Mouse (Mus musculus) urinary bladder, postnatal 10 days (tissue): ENCODE results near the gene Tmem121b.

Experiments used
- DNase-seq: peaks from one replicate; pipeline ENCODE4 v3.0.0; 2022; ENCODE audit warnings: low spot score

Gene Tmem121b

GRCm38 (mm10) chr6:120492499-120493373 is 871 bp downstream of the Tmem121b start:
- no peak for DNase-seq

- no peak for DNase-seq
These were observed 1.6 kb downstream of the Tmem121b start for GRCm38 (mm10) chr6:120491862-120492498.

- DNase-seq: no peak
These were observed 2.5 kb downstream of the Tmem121b start for GRCm38 (mm10) chr6:120491064-120491463.

GRCm38 (mm10) chr6:120489461-120489860 is 4.1 kb downstream of the Tmem121b start:
- DNase-seq: no peak

- no peak for DNase-seq
These were observed 5.0 kb downstream of the Tmem121b start for GRCm38 (mm10) chr6:120488647-120489046.

- no peak for DNase-seq
These were observed 7.5 kb downstream of the Tmem121b start for GRCm38 (mm10) chr6:120486051-120486510.

- no peak for DNase-seq
These were observed 8.6 kb downstream of the Tmem121b start for GRCm38 (mm10) chr6:120485038-120485437.

- no peak for DNase-seq
These were observed 10.4 kb downstream of the Tmem121b start for GRCm38 (mm10) chr6:120483211-120483626.

GRCm38 (mm10) chr6:120482756-120483155 is 10.9 kb downstream of the Tmem121b start:
- no peak for DNase-seq

GRCm38 (mm10) chr6:120482021-120482420 is 11.6 kb downstream of the Tmem121b start:
- DNase-seq: no peak

- DNase-seq: no peak
These were observed 12.1 kb downstream of the Tmem121b start for GRCm38 (mm10) chr6:120481538-120481937.

GRCm38 (mm10) chr6:120480361-120480760 is 13.2 kb downstream of the Tmem121b start:
- no peak for DNase-seq

GRCm38 (mm10) chr6:120479302-120479701 is 14.3 kb downstream of the Tmem121b start:
- no peak for DNase-seq

GRCm38 (mm10) chr6:120475288-120475687 is 18.3 kb downstream of the Tmem121b start:
- no peak for DNase-seq

- no peak for DNase-seq
These were observed 20.2 kb downstream of the Tmem121b start for GRCm38 (mm10) chr6:120473427-120473826.

- no peak for DNase-seq
These were observed 21.0 kb downstream of the Tmem121b start for GRCm38 (mm10) chr6:120472455-120473140.

GRCm38 (mm10) chr6:120471991-120472441 is 21.6 kb downstream of the Tmem121b start:
- no peak for DNase-seq

- DNase-seq: no peak
These were observed 22.9 kb downstream of the Tmem121b start for GRCm38 (mm10) chr6:120470666-120471065.

GRCm38 (mm10) chr6:120469770-120470169 is 23.8 kb downstream of the Tmem121b start:
- DNase-seq: no peak

- no peak for DNase-seq
These were observed 24.3 kb downstream of the Tmem121b start for GRCm38 (mm10) chr6:120469268-120469667.

- DNase-seq: no peak
These were observed 25.3 kb downstream of the Tmem121b start for GRCm38 (mm10) chr6:120468259-120468658.

GRCm38 (mm10) chr6:120466609-120467329 is 26.8 kb downstream of the Tmem121b start:
- DNase-seq: no peak
